Mouse (Mus musculus) spleen, adult 2 months (tissue): ENCODE data around the gene Plcb1.

Experiments used
- CTCF ChIP-seq: fragments of 200-500 bp; IDR thresholded peaks from 2 replicates; pipeline ENCODE4 v1.5.1; 2011; ENCODE audit warnings: mild to moderate bottlenecking, inconsistent platforms; ENCODE audit not compliant: insufficient read depth, insufficient read length, insufficient replicate concordance; ENCODE audit errors: extremely low read depth
- POLR2A ChIP-seq: fragments of 200-500 bp; IDR thresholded peaks from 2 replicates; pipeline ENCODE4 v1.6.1; 2011; ENCODE audit warnings: low read depth, low read length, inconsistent platforms

GRCm38 (mm10) chr2:134922636-134923375, 136.9 kb downstream of the Plcb1 start:
- TF ChIP-seq CTCF (no peak), POLR2A (no peak)
